Mouse (Mus musculus) Patski (cell line): ENCODE measurements at regions not wholly inside any gene's neighbourhood (a gene's known extent, or its start where the extent isn't known, plus 50 kb on each side); places are given as distances from the start of the nearest gene placed in this dataset.

Source experiments
- ATAC-seq: fragments of 100-300 bp; one replicate; pipeline ENCODE4 v1.8.0; 2021
- CTCF ChIA-PET: fragments of 350-600 bp; sonication (Branson Sonifier 250); formaldehyde crosslinking; loops from one replicate; lab custom pipeline; 2022; ENCODE audit warnings: inconsistent platforms; lab: Charles Lee
- POLR2A ChIA-PET: fragments of 350-600 bp; sonication (Branson Sonifier 250); formaldehyde crosslinking; loops from one replicate; lab custom pipeline; 2022; ENCODE audit warnings: antibody characterized with exemption, inconsistent platforms; lab: Charles Lee
- DNase-seq: peaks from one replicate; pipeline ENCODE4 v3.0.0-alpha.2; 2011; ENCODE audit warnings: low read depth, low spot score
- H3K27me3 ChIP-seq: fragments of 371-371 bp; one replicate; pipeline ENCODE4 v1.5.1; 2021
- CTCF ChIP-seq: fragments of 100-300 bp; IDR thresholded peaks from one replicate; pipeline ENCODE4 v1.5.1; 2021
- in situ Hi-C: fragments of 300-500 bp; cut with MboI; formaldehyde crosslinking; loops from 3 replicates; pipeline ENCODE4 v1.11.1; 2018; ENCODE audit warnings: low pct_unique_long_range_greater_than_20kb, mixed read lengths

DNA sequence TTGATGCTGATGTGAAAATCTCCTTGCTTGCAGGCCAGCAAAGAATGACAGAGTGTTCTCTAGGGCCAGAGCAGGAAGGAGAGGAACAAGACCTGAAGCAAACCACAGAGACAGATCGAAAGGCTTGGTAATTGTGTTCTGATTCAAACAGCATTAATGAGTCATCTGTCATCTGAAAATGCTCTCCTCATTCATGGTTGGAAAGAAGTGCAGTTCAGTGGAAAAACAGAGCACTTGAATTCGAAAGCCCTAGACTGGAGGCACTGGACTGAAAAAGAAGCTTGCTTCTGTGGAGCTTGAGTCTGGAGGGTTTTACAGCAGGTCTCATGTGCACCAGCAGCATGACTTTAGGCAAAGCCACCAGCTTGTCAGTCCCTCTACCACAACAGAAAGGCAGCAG, 374.3 kb upstream of the B430305J03Rik start:
- ATAC-seq (no peak), DNase-seq (no peak)
- no peak for TF ChIP-seq CTCF
- ChIA-PET CTCF (no interaction called here), POLR2A (no interaction called here)
- H3K27me3 ChIP-seq: peaks cover 9% of the 10 kb centered on the region
- in situ Hi-C loops: no loop called here

DNA sequence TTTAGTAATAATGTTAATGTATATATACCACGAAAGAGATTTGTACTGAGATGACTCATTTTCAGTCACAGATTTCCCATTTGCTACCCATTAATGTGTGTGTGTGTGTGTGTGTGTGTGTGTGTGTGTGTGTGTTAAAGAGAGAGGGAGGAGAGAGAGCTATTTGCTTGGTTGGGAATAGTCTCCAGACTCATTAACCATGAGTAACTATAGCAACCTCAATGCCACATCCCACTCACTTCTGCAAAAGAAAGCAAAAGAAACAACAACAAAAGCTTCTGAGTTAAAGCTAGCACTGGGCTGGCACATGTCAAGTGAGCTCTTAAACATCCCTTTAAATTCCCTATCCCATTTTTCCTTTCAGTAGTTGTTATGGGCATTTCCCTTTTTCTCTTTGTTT, 372.8 kb upstream of the B430305J03Rik start:
- TF ChIP-seq CTCF: no peak
- POLR2A ChIA-PET: interaction anchor here (0.6 kb wide), 1 partner anchor 533 kb away, joined by 4 read pairs; no protein-coding TSS in a partner anchor
- CTCF ChIA-PET: no interaction called here
- ATAC-seq (no peak), DNase-seq (no peak)
- in situ Hi-C loops: no loop called here
- peaks cover 11% of the 10 kb centered on the region for H3K27me3 ChIP-seq

GRCm38 (mm10) chr3:61716785-61717184, 351.0 kb upstream of the B430305J03Rik start:
- H3K27me3 ChIP-seq: peaks cover 12% of the 10 kb centered on the region
- ChIA-PET CTCF (interaction anchor here (1.2 kb wide), 1 partner anchor 10 kb away, joined by 5 read pairs; no protein-coding TSS in a partner anchor), POLR2A (no interaction called here)
- no peak for ATAC-seq
- no peak for TF ChIP-seq CTCF
- in situ Hi-C loops: no loop called here
- no peak for DNase-seq

GRCm38 (mm10) chr3:61687933-61688705, 322.4 kb upstream of the B430305J03Rik start:
- ChIA-PET CTCF (no interaction called here), POLR2A (no interaction called here)
- H3K27me3 ChIP-seq: peaks cover 15% of the 10 kb centered on the region
- DNase-seq (no peak), ATAC-seq (no peak)
- in situ Hi-C loops: no loop called here
- no peak for TF ChIP-seq CTCF

DNA sequence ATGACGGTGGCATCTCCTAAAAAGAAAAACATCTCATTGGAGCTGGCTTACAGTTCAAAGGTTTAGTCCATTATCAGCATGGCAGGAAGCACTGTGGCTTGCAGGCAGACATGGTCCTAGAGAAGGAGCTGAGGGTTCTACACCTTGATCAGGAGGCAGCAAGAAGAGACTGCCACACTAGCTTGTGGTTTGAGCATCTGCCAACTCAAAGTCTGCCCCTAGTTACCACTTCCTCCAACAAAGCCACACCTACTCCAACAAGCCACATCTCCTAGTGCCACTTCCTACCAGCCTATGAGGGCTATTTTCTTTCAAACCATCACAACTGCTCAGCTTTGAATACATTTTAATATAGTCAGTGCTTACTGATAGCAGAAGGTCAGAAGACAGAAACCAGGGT, 305.1 kb upstream of the B430305J03Rik start:
- no peak for TF ChIP-seq CTCF
- POLR2A ChIA-PET: no interaction called here
- CTCF ChIA-PET: no interaction called here
- DNase-seq: no peak
- peaks cover 28% of the 10 kb centered on the region for H3K27me3 ChIP-seq
- no peak for ATAC-seq
- in situ Hi-C loops: no loop called here

- H3K27me3 ChIP-seq: peaks cover 60% of the 10 kb centered on the region
- CTCF ChIA-PET: no interaction called here
- no peak for ATAC-seq
- POLR2A ChIA-PET: no interaction called here
- TF ChIP-seq CTCF: no peak
- no peak for DNase-seq
- in situ Hi-C loops: no loop called here
Measured at GRCm38 (mm10) chr3:61656143-61656542, 290.4 kb upstream of the B430305J03Rik start.

DNA sequence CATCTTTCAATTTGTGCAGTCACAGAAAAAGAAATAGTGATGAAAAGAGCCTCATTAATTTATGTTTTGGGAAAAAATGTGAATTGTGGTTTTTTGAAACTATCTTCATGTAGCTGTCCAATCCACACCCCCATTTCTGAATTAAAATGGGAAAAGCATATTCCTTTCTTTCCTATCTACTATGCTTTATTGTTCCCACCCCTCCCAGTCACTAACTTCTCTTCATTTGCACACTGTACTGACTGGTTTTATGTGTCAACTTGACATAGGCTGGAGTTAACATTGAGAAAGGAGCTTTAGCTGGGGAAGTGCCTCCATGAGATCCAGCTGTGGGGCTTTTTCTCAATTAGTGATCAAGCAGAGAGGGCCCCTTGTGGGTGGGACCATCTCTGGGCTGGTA, 262.8 kb upstream of the B430305J03Rik start:
- CTCF ChIA-PET: interaction anchor here (1.2 kb wide), 1 partner anchor 16 kb away, joined by 4 read pairs; no protein-coding TSS in a partner anchor
- peaks cover 31% of the 10 kb centered on the region for H3K27me3 ChIP-seq
- POLR2A ChIA-PET: no interaction called here
- ATAC-seq (no peak), DNase-seq (no peak)
- in situ Hi-C loops: no loop called here
- no peak for TF ChIP-seq CTCF

DNA sequence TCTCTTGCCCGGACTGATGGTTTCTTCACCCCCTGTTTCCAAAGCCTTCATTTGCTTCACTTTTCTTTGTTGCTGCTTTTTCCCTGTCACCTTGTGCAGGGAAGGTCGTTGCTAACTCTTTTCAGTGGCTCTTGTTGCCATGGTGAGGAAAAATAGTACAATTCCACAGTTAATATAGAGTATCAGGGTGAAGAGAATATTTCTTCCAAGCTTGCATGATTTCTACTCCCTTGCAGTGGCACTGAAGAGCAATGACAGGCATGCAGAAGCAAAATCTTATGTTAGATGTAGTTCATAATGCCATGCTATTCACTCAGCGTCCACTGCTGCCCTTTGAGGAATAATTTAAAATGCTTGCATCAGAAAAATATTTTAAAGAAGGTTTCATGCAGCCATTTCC, 262.3 kb upstream of the B430305J03Rik start:
- ATAC-seq (no peak), DNase-seq (no peak)
- ChIA-PET POLR2A (no interaction called here), CTCF (interaction anchor here (1.2 kb wide), 1 partner anchor 15 kb away, joined by 4 read pairs; no protein-coding TSS in a partner anchor)
- peaks cover 31% of the 10 kb centered on the region for H3K27me3 ChIP-seq
- in situ Hi-C loops: no loop called here
- no peak for TF ChIP-seq CTCF

DNA sequence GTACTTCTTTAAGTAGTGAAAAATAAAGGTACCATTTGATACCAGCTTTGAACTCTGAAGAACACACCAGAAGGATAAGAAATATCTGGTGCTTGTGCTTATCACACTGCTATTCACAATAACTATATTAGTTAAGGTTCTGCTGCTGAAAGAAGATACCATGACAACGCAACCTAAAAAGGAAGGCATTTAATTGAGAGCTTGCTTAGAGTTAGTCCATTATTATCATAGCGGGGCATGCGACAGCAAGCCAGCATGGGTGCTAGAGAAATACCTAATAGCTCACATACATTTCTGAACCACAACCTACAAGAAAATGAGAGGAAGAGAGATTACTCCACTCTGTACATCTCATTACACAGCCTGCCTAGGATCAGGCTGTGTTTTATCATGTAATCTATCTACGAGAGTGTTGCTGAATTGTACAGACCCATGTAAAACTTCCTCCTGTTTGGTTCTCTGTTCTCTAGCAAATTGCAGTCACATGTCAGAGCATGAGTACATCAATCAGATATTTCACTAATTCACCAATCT, 258.3 kb upstream of the B430305J03Rik start:
- ATAC-seq: no peak
- peaks cover 31% of the 10 kb centered on the region for H3K27me3 ChIP-seq
- in situ Hi-C loops: no loop called here
- ChIA-PET CTCF (interaction anchor here (1.3 kb wide), 2 partner anchors 11 to 13 kb away, joined by 3 read pairs; no protein-coding TSS in a partner anchor), POLR2A (no interaction called here)
- DNase-seq: no peak
- TF ChIP-seq CTCF: no peak

DNA sequence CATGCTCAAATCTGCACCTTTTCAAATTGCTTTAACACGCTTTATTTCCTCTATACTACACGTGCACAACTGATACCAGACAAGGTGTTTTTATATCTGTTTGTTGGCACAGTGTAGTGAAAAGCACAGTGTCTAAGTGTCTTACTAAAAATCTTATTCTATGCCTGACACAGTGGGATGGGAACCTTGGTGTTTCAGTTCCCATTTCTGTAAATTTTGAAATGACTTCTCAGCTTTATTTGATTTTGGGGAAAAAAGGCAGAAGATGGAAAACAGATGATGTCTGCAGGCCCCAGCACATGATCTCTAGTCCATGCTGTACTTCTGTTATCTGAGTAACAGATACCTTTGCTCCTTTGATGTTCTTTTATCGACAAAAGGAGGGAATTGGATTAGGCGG, 239.7 kb upstream of the B430305J03Rik start:
- ATAC-seq (no peak), DNase-seq (no peak)
- CTCF ChIA-PET: interaction anchor here (1.1 to 1.2 kb wide), 2 partner anchors 14 to 15 kb away, joined by 3 read pairs; no protein-coding TSS in a partner anchor
- H3K27me3 ChIP-seq: peaks cover 83% of the 10 kb centered on the region
- in situ Hi-C loops: no loop called here
- POLR2A ChIA-PET: no interaction called here
- no peak for TF ChIP-seq CTCF

DNA sequence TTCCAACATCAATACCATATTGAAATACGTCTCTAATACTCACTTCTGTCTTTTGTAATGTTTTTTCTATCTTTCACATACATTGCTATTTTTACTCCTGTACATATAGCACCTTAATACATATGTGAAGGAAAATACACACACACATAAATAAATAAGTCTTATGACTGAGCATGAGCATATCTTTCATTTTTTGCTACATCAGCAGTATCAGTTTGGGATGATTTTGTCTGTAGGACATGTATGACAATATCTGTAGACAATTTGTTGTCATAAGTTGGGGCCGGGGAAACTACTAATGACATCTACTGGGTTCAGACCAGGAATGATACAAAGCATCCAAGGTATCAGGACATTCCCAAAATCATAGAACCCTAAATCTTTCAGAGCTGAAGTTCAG, 237.1 kb upstream of the B430305J03Rik start:
- TF ChIP-seq CTCF: no peak
- ChIA-PET CTCF (no interaction called here), POLR2A (no interaction called here)
- in situ Hi-C loops: no loop called here
- peaks cover 80% of the 10 kb centered on the region for H3K27me3 ChIP-seq
- ATAC-seq (no peak), DNase-seq (no peak)
